Mouse (Mus musculus): ENCODE data around the gene Phtf2.

DNA sequence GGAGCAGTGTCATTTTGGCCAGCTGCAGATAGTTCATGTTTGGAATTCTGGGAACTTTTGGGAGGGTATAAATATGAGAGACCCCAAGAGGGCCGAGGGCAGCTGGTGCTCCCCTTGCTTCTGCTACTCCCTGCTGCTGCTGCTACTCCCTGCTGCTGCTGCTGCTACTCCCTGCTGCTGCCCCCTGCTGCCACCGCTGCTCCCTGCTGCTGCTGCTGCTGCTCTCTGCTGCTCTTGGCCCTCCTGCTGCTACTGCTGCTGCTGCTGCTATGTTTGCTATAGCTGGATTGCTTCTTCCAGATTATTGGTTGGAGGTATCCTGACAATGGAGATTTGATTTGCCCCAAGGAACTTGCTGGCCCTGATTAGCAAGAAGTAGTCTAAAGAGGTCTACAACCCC, 143.1 kb downstream of the Phtf2 start:
- TF ChIP-seq POLR2A (IDR thresholded peaks at IDR 0.05; ENCODE audit: borderline replicate concordance, extremely low read depth, insufficient read depth, insufficient read length, poor library complexity, severe bottlenecking) (no peak), CTCF (IDR thresholded peaks at IDR 0.05; ENCODE audit: borderline replicate concordance, extremely low read depth, insufficient read depth, insufficient read length) (no peak)

Data from brain, embryonic 14.5 days (tissue).